Mouse (Mus musculus) T-helper 1 cell (primary cell): Measurements from ENCODE around the gene Gm28053.

Experiments
- in situ Hi-C: fragments of 300-600 bp; cut with MboI, MseI; formaldehyde crosslinking; loops from one replicate; pipeline ENCODE4 v1.15.1; 2025; ENCODE audit warnings: high pct_unique_total_duplicates

Gm28053 gene

DNA sequence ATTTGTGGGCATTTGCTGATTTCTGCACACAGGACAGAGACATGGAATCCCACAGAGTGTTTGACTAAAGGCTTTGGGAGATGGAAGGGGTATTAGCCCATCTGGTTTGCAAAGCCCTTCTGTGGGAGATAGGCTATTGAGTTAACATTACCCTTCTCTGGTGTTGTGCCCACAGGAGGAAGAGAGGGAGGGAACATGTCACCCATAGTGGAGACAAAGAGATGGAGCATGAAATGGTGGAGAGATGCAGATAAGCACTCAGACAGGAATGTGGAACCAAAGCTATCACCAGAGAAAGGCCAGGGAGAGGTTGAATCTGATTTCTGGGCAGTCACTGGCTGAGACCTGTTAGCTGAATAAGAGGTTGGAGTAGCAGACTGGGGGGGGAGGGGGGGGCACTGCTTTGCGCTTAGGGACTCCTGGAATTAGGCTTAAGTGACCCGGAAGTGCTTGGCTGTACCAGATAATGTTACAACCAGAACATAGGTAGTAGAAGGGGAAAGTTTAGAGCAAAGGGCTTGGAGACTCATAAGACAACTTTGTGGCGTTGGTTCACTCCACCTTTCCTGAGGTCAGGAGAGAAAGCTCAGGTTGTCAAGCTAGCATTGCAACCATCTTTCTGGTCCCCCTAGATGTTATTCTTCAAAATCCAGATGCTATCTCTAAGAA lies 22.2 kb downstream of the Gm28053 start:
- in situ Hi-C loops: loop anchor here (5.0 kb wide), 1 partner anchor 93 kb away; the partner anchor contains the start of gene Gimap8

- in situ Hi-C loops: loop anchor here (5.0 kb wide), 1 partner anchor 94 kb away; the partner anchor contains the start of gene Gimap8
Measured at GRCm38 (mm10) chr6:48741273-48741672, 22.9 kb downstream of the Gm28053 start.

- in situ Hi-C loops: loop anchor here (5.0 kb wide), 1 partner anchor 94 kb away; the partner anchor contains the start of gene Gimap8
Measured at GRCm38 (mm10) chr6:48741711-48742206, 23.4 kb downstream of the Gm28053 start.

DNA sequence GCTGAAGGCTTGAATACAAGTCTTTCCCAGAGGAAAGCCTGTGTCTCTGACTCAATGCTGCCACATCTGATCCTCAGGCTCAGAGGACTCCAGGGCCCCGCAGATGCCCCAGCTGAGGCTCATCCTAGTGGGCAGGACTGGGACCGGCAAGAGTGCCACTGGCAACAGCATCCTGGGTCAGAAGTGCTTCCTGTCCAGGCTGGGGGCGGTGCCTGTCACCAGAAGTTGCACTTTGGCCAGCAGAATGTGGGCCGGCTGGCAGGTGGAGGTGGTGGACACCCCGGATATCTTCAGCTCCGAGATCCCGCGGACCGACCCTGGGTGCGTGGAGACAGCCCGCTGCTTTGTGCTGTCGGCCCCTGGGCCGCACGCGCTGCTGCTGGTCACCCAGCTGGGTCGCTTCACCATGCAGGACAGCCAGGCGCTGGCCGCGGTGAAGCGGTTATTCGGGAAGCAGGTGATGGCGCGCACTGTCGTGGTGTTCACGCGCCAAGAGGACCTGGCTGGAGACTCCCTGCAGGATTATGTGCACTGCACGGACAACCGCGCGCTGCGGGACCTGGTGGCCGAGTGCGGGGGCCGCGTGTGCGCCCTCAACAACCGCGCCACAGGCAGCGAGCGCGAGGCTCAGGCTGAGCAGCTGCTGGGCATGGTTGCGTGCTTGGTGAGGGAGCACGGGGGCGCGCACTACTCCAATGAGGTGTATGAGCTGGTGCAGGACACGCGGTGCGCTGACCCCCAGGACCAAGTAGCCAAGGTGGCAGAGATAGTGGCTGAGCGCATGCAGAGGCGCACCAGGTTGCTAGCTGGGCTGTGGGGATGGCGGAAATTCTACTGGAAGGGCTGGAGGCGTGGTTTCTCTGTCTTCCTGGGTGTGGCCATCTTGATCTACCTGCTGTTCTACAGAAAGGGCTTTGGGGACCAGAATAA lies 24.3 kb downstream of the Gm28053 start:
- in situ Hi-C loops: loop anchor here (5.0 kb wide), 1 partner anchor 95 kb away; the partner anchor contains the start of gene Gimap8

GRCm38 (mm10) chr6:48745490-48745889 lies 27.1 kb downstream of the Gm28053 start:
- in situ Hi-C loops: no loop called here

GRCm38 (mm10) chr6:48745959-48746889 lies 27.8 kb downstream of the Gm28053 start, which contains the start of gene Gimap5:
Gene Gimap5, plus strand, starts transcription at chr6:48746197.
- in situ Hi-C loops: no loop called here

DNA sequence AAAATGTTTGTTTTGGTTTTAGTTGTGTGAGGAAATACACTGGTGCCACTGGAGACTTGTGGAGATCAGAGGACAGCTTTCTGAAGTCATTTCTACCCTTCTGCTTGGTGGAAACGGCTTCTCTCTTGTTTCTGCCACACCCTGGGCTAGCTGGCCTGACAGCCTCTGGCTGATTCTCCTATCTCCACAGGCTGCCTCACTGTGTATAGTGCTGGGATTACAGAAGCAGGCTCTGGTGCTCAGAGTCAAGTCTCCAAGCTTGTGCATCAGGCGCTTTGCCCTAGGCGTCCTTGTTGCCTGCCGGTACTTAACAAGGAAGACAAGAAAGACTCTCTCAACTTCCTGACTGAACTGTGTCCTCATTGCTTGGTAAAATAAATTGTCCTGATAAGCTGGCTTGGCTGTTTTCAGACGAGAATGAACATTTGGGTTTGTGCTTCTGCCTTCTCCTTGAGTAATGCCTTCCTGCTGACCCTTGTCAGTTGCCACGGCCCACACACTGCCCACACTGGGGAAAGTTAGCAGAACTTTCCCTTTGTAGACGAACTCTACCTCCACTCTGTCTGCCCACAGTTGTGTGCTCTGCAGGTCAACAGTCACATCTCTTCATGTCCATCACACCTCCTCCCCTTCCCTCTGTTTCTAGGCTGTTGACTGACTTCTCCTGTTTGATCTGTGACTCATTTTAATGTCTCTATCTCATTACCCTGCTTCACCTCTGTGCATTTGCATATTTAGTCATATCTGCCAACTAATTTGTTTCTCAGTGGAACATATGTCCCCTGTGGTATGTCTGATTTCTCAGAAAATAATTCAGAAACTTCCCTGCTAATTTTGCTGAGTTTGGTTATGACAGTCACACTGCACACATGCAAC lies 28.9 kb downstream of the Gm28053 start:
- in situ Hi-C loops: no loop called here

DNA sequence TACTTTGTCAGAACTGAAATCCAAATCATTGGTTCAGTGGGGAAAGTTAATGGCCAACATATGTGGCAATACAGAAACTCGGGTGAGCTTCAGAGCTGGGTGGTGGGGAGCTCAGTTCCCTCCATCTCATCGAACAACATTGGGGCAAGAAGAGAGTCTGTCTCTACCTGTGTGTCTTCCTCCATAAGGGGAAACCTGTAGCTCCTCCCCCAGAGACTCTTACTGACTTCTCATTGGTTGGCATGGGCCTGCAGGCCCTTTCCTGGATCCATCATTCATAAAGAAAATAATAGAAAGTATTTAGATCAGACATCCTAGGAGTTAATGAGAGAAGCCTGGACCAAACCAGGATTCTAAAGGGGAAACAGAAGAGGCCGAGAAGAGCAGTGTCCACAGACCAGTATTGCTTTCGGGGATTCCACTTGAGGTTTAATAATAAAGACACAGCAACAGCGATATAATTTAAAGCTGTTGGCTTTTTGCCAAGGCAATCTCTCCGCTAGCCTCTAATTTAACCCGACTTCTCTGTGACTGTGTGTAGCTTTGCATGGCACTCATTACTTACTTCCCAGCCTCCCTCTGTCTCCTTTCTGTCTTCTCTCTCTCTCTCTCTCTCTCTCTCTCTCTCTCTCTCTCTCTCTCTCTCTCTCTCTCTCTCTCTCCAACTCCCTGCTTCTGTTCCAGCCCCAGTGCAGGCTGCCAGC lies 45.3 kb downstream of the Gm28053 start:
- in situ Hi-C loops: no loop called here

DNA sequence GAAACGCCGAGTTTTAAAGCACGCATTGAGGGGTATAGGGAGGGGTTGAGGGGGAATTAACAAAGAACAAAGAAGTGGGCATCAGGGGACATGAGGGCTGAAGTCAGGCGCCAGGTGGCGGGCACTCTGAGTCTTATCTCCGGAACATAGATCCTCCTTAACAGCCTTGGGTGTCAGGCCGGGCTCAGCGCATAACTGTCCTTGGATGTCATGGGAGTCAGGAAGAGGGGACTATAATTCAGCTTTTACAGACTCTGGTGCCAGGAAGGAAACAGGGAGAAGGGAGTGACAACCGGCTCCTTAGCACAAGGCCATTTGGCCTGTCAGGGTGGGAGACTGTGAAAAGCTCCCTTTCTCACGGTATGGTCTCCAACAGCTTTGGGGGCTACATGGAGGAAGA lies 46.1 kb downstream of the Gm28053 start:
- in situ Hi-C loops: no loop called here

GRCm38 (mm10) chr6:48768178-48768869 lies 49.9 kb downstream of the Gm28053 start:
- in situ Hi-C loops: no loop called here

GRCm38 (mm10) chr6:48768933-48769332 lies 50.5 kb downstream of the Gm28053 start:
- in situ Hi-C loops: no loop called here

DNA sequence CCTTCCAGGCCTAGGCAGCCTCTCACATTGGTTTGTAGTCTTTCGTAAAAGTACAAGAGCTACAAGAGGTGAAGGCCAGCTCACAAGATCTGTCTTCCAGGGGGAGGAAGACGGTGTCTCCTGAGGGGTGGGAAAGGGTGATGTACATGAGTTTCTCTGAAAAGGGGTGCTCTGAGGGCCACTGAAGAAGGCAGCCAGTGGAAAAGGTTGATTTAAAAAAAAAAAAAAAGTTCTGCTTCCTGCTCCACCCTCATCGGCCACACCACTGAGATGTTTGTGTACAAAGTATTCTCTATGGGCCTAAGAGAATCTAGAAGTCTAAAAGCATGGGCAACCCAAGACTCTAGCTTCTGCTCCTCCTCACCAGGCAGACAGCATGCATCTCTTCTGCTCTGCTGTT lies 52.3 kb downstream of the Gm28053 start, which contains the start of gene Gimap3:
TSS of gene Gimap3 (minus strand) at position 156 of the 400 bp plus-strand sequence.
- in situ Hi-C loops: loop anchor here (5.0 kb wide), 2 partner anchors 123 to 593 kb away; partner anchors contain the start of gene Gimap8

GRCm38 (mm10) chr6:48772030-48772429 lies 53.6 kb downstream of the Gm28053 start:
- in situ Hi-C loops: loop anchor here (5.0 kb wide), 2 partner anchors 125 to 595 kb away; partner anchors contain the start of gene Gimap8

DNA sequence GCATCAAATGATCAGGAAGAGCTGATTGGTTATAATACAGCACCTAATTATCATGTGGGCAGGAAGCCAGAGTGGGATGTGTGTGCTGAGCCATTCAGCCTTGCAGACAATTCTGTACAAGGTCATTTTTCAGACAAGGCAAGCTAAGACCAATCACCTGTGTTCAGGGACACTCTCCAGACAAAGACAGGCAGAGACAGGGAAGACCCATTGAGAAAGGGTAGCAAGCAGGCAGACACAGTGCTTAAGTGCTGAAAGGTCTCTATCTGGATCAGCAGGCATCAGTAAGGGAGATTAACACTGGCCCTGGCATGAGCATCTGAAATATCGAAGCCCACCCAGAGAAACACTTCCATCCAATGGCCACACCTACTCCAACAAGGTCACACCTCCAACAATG lies 66.0 kb downstream of the Gm28053 start:
- in situ Hi-C loops: no loop called here

DNA sequence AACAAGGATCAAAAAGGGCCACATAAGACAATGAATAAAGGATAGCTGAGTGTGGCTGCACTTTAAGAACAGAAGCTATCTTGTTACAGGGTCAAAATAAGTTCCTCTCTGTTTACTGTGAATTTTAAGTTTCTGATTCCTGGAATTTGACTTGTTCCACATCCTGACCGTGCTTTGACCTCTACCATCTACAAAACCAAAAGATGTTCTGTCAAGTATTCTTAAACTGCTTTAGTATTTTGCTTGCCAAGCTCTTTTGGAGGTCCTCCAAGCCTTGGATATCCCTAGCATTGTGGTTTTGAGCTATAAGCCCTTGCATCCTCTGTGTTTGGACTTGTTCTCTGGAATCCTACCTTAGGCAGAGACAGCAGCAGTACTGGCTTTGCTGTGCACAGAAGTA lies 66.8 kb downstream of the Gm28053 start:
- in situ Hi-C loops: no loop called here

DNA sequence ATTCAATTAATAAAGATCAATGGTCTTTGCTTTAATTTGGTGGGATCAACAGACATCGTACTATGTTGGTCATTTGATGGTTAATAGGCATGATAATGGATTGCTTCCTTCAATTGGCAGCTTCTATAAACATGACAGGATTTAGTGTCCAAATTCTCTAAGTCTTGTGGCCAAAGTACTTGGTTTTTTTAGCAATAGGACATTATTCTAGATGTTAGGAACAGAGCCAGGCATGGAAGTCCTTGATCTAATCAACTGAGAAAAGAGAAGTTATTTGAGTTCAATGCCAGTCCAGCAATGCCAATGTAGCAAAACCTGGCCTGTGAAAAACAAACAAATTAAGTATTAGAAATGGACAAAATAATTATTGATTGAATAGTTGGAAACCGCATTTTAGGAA lies 67.2 kb downstream of the Gm28053 start:
- in situ Hi-C loops: no loop called here

GRCm38 (mm10) chr6:48787867-48788266 lies 69.5 kb downstream of the Gm28053 start:
- in situ Hi-C loops: no loop called here

DNA sequence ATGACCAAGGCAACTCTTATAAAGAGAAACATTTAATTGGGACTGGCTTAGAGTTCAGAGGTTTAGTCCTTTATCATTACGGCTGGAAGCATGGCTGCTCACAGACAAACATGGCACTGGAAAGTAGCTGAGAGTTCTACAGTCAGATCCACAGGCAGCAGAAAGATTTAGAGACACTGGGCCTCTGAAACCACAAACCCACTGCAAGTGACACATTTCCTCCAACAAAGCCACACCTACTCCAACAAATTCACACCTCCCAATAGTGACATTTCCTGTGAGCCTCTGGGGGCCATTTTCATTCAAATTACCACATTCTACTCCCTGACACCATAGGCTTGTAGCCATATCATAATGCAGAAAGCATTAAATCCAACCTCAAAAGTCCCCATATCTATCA lies 83.5 kb downstream of the Gm28053 start:
- in situ Hi-C loops: no loop called here
